Mouse (Mus musculus) stomach, postnatal 0 days (tissue): ENCODE measurements around the gene Galntl6.

Experiments
- CTCF ChIP-seq: IDR thresholded peaks from 2 replicates; pipeline ENCODE4 v1.5.1; 2016; ENCODE audit warnings: antibody characterized with exemption, low read depth, mild to moderate bottlenecking, moderate library complexity
- EP300 ChIP-seq: optimal IDR thresholded peaks from 2 replicates; pipeline ENCODE3; 2016; ENCODE audit warnings: antibody characterized with exemption

GRCm38 (mm10) chr8:57843461-57843860 is 1069.0 kb downstream of the Galntl6 start:
- TF ChIP-seq CTCF: no peak
- TF ChIP-seq EP300: no peak
